Mouse (Mus musculus): Measurements from ENCODE around the gene Adgra3.

The Adgra3 gene

DNA sequence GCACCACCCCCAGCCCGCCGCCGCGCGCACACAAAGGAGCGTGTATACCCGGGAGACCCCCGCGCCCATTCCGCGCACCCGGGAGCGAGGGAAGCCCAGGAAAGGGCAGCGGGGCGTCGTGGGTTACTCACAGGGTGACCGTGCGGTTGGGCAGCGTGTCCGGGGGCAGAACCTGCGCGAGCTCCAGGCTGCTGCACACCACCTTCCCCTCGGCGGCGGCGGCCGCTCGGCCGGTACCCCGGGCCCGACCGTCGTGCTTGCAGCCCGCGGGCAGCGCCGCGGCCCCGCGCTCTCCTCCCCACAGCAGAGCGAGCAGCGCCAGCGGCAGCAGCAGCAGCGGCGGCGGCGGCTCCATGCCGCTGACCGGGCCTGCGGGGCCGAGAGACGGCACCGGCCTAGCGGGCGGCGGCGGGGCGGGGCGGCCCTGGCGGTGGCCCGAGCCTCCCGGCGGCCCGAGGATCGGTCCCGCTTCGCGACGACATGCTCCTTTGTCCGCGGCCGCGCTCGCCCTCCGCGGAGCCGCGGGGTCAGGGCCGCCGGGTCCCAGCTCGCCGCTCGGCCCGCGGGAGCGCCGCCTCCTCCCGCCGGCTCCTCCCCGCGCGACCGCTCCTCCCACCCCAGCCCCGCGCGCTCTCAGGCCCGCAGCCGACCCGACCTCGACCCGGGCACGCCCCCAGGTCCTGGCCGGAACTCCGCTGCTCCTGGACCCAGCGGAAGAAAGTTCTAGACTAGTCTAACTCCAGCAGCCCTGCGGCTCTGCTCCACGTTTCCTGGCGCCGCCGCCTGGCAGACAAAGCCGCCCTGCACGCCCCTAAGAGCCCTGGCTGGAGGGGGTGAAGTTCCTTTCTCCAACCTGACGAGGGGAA lies at the start of gene Adgra3:
Adgra3 (minus strand) TSS at position 586 of the 866 bp plus-strand sequence.
- in situ Hi-C loops (cut with MboI, MseI), result no loop called here

DNA sequence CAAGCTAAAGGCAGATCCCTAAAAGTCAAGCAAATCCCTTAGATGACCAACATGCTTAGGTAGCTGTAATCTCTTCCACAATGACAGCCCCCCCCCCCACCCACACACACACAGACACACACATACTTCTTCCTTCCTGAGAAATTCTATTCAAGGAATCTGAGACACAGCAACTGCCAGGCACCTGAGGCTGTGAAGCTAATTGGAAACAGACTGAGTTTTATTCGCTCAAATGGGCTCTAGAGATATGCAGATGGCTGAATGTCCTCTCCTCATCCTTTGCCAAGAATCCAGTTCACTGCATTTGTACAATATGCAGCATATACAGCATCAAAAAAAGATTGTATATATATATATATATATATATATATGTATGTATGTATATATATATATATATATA lies 24.6 kb upstream of the Adgra3 start:
- in situ Hi-C loops (cut with MboI, MseI), result no loop called here

GRCm38 (mm10) chr5:50074245-50074644 lies 15.4 kb upstream of the Adgra3 start:
- in situ Hi-C loops (cut with MboI, MseI), result no loop called here

GRCm38 (mm10) chr5:50064236-50064635 lies 5.4 kb upstream of the Adgra3 start:
- in situ Hi-C loops (cut with MboI, MseI), result no loop called here

- in situ Hi-C loops (cut with MboI, MseI), result no loop called here
Measured at GRCm38 (mm10) chr5:50059586-50059985, 780 bp upstream of the Adgra3 start.

- in situ Hi-C loops (cut with MboI, MseI), result no loop called here
Measured at GRCm38 (mm10) chr5:50057612-50058420, 990 bp downstream of the Adgra3 start.

DNA sequence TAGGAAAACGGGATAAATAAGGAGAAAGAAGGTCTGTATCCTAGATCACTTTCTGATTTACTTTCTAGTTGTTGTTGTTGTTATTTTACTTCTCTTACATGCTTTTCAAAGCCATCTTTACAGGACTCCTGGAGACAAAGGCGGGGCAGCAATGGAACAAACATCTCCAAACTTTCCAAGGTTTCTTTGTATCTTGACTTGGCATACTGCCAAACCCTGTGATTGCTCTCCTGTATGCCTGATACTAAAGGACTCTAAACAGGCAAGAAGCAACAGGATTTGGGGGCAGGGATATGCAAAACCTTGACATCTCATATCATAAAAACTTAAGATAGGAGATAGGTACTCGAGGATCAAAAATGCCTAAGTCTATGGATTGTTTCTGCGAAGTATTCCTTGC lies 6.3 kb downstream of the Adgra3 start:
- in situ Hi-C loops (cut with MboI, MseI), result no loop called here

DNA sequence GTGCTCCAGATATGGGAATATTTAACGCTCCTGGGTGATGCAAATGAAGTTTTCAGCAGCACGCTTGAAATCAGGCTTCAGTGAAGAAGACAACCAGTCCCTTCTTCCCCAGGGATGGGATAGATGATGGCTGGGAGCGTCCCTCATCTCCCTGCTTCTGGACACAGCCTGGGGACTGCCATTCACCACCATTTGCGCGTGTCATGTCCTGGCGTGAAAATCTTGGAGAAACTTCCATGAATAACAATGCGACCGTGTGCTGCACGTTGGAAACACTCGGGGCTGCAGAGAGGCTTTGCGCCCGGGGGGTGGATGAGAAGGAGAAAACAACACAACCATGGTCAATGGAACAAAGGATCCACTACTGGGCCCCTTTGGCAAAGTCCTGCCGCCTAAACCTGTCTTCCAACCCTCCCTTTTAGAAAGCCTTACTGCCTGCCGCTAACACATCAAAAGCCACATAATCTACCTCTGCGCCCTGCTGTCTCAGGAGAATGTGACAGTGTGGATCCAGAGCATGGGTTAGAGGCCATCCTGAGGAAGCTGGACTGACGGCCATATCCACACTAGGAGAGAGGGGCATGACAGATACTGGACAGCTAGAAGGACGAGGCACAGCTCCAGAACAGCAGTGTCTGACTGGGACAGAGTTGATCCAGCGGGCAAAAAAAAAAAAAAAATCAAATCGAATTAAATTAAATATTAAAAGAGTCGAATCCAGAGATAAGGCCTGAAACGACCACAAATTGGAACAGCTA lies 8.0 kb downstream of the Adgra3 start:
- in situ Hi-C loops (cut with MboI, MseI), result no loop called here

- in situ Hi-C loops (cut with MboI, MseI), result no loop called here
Measured at GRCm38 (mm10) chr5:50050037-50050436, 8.8 kb downstream of the Adgra3 start.

DNA sequence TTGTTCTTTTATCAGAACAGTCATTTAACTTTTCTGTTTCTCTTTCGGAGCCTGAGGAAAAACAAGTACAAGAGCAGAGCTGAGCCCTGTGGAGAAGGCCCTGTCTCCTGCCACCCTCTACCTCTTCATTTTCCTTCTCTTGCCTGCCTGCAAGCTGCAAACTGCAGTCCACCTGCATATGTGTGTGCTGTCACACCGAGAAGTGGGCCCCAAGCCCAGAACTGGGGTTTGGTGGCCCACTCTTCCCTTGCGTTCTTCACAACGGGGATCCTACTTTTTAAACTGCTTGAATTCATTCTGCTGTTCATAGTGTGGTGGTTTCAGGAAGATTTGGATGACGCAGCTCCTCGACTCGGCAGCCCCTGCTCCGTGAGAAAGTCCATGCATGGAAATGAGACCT lies 9.3 kb downstream of the Adgra3 start:
- in situ Hi-C loops (cut with MboI, MseI), result no loop called here

GRCm38 (mm10) chr5:50048960-50049359 lies 9.8 kb downstream of the Adgra3 start:
- in situ Hi-C loops (cut with MboI, MseI), result no loop called here

DNA sequence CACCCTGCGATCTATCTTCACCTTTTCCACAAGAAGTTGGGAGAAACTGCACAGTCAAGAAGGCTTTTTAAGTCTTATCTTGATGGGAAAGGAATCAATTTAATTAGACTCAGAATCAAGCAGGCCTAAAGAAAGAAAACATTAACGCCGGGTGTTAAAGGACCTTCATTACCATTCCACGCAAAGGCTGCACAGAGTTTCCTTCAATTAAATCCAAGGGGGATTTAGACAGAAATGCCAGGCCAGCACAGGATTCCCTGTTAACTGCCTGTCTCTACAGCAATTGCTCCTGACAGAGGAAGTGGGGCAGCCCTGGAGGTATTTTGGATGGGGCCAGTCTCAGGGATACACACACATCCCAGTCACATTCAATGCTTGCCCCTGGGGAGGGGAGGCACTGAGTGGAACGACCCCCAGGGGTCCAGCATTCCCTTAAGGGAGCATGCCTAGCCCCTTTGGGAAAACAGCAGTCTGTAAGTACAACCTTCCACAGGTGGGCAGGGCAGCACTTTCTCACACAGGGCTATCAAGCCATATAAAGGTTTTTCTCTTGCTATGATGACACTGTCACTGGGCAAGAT lies 10.4 kb downstream of the Adgra3 start:
- in situ Hi-C loops (cut with MboI, MseI), result no loop called here

DNA sequence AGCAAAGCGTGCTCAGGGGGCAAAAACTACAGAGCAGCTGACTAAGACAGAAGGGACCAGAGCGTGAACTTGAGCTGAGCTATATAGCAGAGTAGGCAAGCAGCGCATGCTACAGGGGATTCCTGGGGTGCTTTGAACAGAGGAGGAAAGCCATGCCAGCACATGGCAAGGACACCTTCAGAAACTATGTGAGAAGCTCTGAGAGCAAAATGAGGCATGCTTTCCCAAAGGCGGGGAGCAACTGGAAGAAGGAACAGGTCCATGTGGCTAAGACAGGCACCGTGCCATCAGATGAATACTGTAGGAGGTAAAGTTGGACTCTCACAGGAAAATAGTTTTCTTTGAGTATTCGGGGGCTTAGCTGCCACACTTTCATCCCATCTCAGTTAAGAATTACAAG lies 13.6 kb downstream of the Adgra3 start:
- in situ Hi-C loops (cut with MboI, MseI), result no loop called here

DNA sequence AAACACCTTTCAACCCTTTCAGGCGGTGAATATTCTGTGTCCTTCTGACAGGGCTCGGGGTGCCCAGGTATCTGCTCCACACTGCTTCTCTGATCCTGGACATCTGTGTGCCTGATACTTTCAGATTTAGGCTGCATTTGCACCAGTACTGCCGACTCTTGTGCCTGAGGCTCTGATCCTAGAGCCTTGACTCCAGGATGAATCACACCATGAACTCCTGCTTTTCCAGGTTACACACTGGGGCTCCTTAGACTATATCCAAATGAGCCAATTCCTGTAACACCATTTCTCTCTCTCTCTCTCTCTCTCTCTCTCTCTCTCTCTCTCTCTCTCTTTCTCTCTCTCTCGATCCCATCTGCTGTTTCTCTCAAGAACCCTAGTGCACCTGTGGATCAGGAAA lies 15.1 kb downstream of the Adgra3 start:
- in situ Hi-C loops (cut with MboI, MseI), result no loop called here

DNA sequence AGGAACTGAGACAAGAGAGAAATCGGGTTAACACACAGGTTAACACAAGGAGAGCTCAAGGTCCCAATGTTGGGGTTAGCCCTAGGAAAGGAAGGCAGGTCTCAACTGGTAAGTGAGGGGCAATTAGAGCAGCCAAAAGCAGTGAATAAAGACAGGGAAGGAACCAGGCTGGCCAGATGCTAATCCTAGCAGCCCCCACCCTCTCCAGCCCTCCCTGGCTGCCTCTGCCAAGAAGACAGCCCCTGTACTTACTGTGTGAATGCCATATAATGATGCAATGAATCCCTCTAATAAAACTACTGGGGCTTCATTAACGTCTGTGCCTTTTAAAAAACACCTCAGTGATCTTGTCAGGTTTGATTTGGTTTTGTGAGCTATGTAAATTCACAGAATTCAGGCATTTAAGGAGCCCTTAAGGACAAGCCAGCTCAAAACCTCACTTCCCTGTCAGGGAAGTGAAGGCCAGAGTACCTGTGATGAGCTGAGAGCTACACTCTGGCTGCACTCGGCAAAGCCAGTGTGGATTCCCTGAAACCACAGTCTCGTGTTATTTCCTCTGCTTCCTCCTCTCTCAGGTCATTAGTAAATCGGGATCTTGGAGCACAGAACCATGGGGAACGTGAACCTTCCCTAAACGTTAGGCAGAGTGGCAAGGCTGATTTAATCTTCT lies 16.4 kb downstream of the Adgra3 start:
- in situ Hi-C loops (cut with MboI, MseI), result no loop called here

DNA sequence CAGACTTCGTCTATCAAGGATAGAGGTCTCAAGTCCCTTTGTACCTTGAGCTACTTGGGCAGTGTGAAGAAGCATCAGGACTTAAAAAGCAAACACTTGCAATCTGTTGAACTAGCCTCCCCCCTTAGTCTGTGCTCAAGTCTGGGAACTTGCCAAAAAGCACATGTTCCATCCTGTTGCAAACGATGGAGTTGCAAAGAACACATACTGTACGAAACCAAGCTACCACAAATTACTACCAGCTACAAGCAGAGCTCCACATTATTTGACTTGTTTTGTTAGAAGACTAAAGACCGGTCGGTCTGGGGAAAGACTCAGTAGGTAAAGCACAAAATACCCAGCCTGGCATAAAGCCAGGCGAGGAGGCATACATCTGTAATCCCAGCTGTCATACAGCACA lies 19.3 kb downstream of the Adgra3 start:
- in situ Hi-C loops (cut with MboI, MseI), result no loop called here

DNA sequence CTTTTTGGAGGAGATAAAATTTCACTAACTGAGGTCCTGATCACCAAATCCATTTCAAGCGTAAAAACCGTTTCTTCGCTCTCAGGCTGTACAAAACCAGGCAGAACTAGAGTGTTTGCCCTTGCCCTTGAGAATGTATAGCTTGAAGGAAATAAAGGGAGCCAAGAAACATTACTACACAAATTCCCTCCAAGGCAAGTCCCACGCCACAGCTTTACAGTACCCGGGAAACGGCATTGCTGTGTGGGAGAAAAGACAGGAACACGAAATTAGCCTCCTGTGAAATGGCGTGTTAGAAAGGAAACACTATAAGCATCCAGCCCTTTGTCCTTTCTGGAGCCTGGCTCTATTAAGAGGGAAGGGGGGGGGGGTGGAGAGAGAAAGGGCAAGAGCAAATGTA lies 21.1 kb downstream of the Adgra3 start:
- in situ Hi-C loops (cut with MboI, MseI), result no loop called here

GRCm38 (mm10) chr5:50034900-50035514 lies 23.8 kb downstream of the Adgra3 start:
- in situ Hi-C loops (cut with MboI, MseI), result no loop called here

GRCm38 (mm10) chr5:50034231-50034630 lies 24.6 kb downstream of the Adgra3 start:
- in situ Hi-C loops (cut with MboI, MseI), result no loop called here

GRCm38 (mm10) chr5:50033660-50034059 lies 25.1 kb downstream of the Adgra3 start:
- in situ Hi-C loops (cut with MboI, MseI), result no loop called here

- in situ Hi-C loops (cut with MboI, MseI), result no loop called here
Measured at GRCm38 (mm10) chr5:50032332-50032731, 26.5 kb downstream of the Adgra3 start.
